Mouse (Mus musculus) intestine, embryonic 14.5 days (tissue): ENCODE measurements at regions not wholly inside any gene's neighbourhood (a gene's known extent, or its start where the extent isn't known, plus 50 kb on each side); places are given as distances from the start of the nearest gene placed in this dataset.

Experiments
- ATAC-seq: fragments of 200-750 bp; cut with Nextera tagmentation; replicated peaks from 2 replicates; pipeline ENCODE4 v1.8.0; 2017; ENCODE audit warnings: low read depth, moderate number of reproducible peaks, moderate TSS enrichment, moderate library complexity; ENCODE audit not compliant: low FRiP score, low TSS enrichment
- DNase-seq: peaks from one replicate; pipeline ENCODE4 v3.0.0-alpha.2; 2018; ENCODE audit warnings: low spot score
- H3K27ac ChIP-seq: fragments of 300-500 bp; sonication (generic); 2 replicates; pipeline ENCODE4 v1.5.1; 2014; ENCODE audit warnings: low read depth, mild to moderate bottlenecking, control low read depth
- H3K27me3 ChIP-seq: fragments of 300-500 bp; sonication (generic); replicated peaks from 2 replicates; pipeline ENCODE4 v1.6.1; 2014; ENCODE audit warnings: low read length, control low read depth; ENCODE audit not compliant: control insufficient read depth, insufficient read depth
- H3K36me3 ChIP-seq: fragments of 300-500 bp; sonication (generic); 2 replicates; pipeline ENCODE4 v1.6.1; 2014; ENCODE audit warnings: low read length, control low read depth; ENCODE audit not compliant: control insufficient read depth, insufficient read depth
- H3K4me1 ChIP-seq: fragments of 300-500 bp; sonication (generic); replicated peaks from 2 replicates; pipeline ENCODE4 v1.6.1; 2014; ENCODE audit warnings: low read length, control low read depth, mixed read lengths; ENCODE audit not compliant: control insufficient read depth, insufficient read depth
- H3K4me2 ChIP-seq: fragments of 300-500 bp; sonication (generic); 2 replicates; pipeline ENCODE4 v1.6.1; 2014; ENCODE audit warnings: low read length
- H3K4me3 ChIP-seq: fragments of 300-500 bp; sonication (generic); 2 replicates; pipeline ENCODE4 v1.5.1; 2014; ENCODE audit warnings: low read depth, low read length, control low read depth, mixed read lengths
- H3K9ac ChIP-seq: fragments of 300-500 bp; sonication (generic); 2 replicates; pipeline ENCODE4 v1.6.1; 2014; ENCODE audit warnings: mild to moderate bottlenecking, low read length
- H3K9me3 ChIP-seq: fragments of 300-500 bp; sonication (generic); 2 replicates; pipeline ENCODE4 v1.6.1; 2016; ENCODE audit warnings: low read length, control low read depth; ENCODE audit not compliant: control insufficient read depth
- WGBS: fragments of 180-500 bp; shearing (Covaris S2); extraction: QIAGEN DNeasy Blood & Tissue Kit; methylation state at CpG from one replicate; pipeline ENCODE4 v1.1.7; 2014; 5-methylcytosine and 5-hydroxymethylcytosine counted together

- no peaks in the 10 kb centered on the region for H3K36me3 ChIP-seq
- 55% methylated on average over 4 of the region's 4 CpGs for WGBS
- no peaks in the 10 kb centered on the region for H3K4me1 ChIP-seq
- no peak for ATAC-seq
- H3K9me3 ChIP-seq = no peaks in the 10 kb centered on the region
- H3K4me3 ChIP-seq = no peak overlapping the region
- no peak overlapping the region for H3K4me2 ChIP-seq
- no peak overlapping the region for H3K9ac ChIP-seq
- no peak overlapping the region for H3K27ac ChIP-seq
- DNase-seq = no peak
- H3K27me3 ChIP-seq = no peaks in the 10 kb centered on the region
Observed at GRCm38 (mm10) chr4:153559568-153559967, 77.0 kb upstream of the Ajap1 start.

- Histone ChIP-seq H3K9ac (no peak overlapping the region), H3K27me3 (no peaks in the 10 kb centered on the region), H3K27ac (no peak overlapping the region), H3K4me2 (no peak overlapping the region), H3K4me1 (no peaks in the 10 kb centered on the region), H3K36me3 (no peaks in the 10 kb centered on the region), H3K4me3 (no peak overlapping the region), H3K9me3 (no peaks in the 10 kb centered on the region)
- WGBS = 52% methylated on average over 11 of the region's 11 CpGs
- ATAC-seq (no peak), DNase-seq (no peak)
Observed at GRCm38 (mm10) chr4:153560193-153560592, 77.6 kb upstream of the Ajap1 start.

GRCm38 (mm10) chr4:153560956-153561355 lies 78.3 kb upstream of the Ajap1 start:
- Histone ChIP-seq H3K27ac (no peak overlapping the region), H3K4me2 (no peak overlapping the region), H3K27me3 (no peaks in the 10 kb centered on the region), H3K9me3 (no peaks in the 10 kb centered on the region), H3K9ac (no peak overlapping the region), H3K36me3 (no peaks in the 10 kb centered on the region), H3K4me3 (no peak overlapping the region), H3K4me1 (no peaks in the 10 kb centered on the region)
- no peak for DNase-seq
- WGBS = 24% methylated on average over 6 of the region's 6 CpGs
- no peak for ATAC-seq

GRCm38 (mm10) chr4:153561991-153562390 lies 79.4 kb upstream of the Ajap1 start:
- no peaks in the 10 kb centered on the region for H3K4me1 ChIP-seq
- H3K27ac ChIP-seq = no peak overlapping the region
- WGBS = 87% methylated on average over 3 of the region's 3 CpGs
- H3K4me3 ChIP-seq = no peak overlapping the region
- no peak overlapping the region for H3K4me2 ChIP-seq
- no peaks in the 10 kb centered on the region for H3K9me3 ChIP-seq
- no peaks in the 10 kb centered on the region for H3K27me3 ChIP-seq
- DNase-seq (no peak), ATAC-seq (no peak)
- H3K9ac ChIP-seq = no peak overlapping the region
- H3K36me3 ChIP-seq = no peaks in the 10 kb centered on the region

- DNase-seq (no peak), ATAC-seq (no peak)
- 33% methylated on average over 2 of the region's 2 CpGs for WGBS
- no peaks in the 10 kb centered on the region for H3K4me1 ChIP-seq
- H3K4me3 ChIP-seq = no peak overlapping the region
- no peak overlapping the region for H3K9ac ChIP-seq
- no peak overlapping the region for H3K4me2 ChIP-seq
- no peaks in the 10 kb centered on the region for H3K36me3 ChIP-seq
- no peaks in the 10 kb centered on the region for H3K27me3 ChIP-seq
- no peak overlapping the region for H3K27ac ChIP-seq
- no peaks in the 10 kb centered on the region for H3K9me3 ChIP-seq
Observed at GRCm38 (mm10) chr4:153567329-153567973, 84.8 kb upstream of the Ajap1 start.

- Histone ChIP-seq H3K36me3 (no peaks in the 10 kb centered on the region), H3K27ac (no peak overlapping the region), H3K4me3 (no peak overlapping the region), H3K9me3 (no peaks in the 10 kb centered on the region), H3K4me1 (no peaks in the 10 kb centered on the region), H3K9ac (no peak overlapping the region), H3K27me3 (no peaks in the 10 kb centered on the region), H3K4me2 (no peak overlapping the region)
- ATAC-seq (no peak), DNase-seq (no peak)
- WGBS = 49% methylated on average over 9 of the region's 9 CpGs
Observed at GRCm38 (mm10) chr4:153573180-153573769, 90.7 kb upstream of the Ajap1 start.

GRCm38 (mm10) chr4:153593291-153593690 lies 110.7 kb upstream of the Ajap1 start:
- H3K9ac ChIP-seq = no peak overlapping the region
- ATAC-seq = no peak
- no peaks in the 10 kb centered on the region for H3K36me3 ChIP-seq
- H3K4me1 ChIP-seq = no peaks in the 10 kb centered on the region
- DNase-seq = no peak
- no peaks in the 10 kb centered on the region for H3K9me3 ChIP-seq
- H3K27me3 ChIP-seq = no peaks in the 10 kb centered on the region
- H3K4me3 ChIP-seq = no peak overlapping the region
- H3K27ac ChIP-seq = no peak overlapping the region
- 40% methylated on average over 11 of the region's 11 CpGs for WGBS
- H3K4me2 ChIP-seq = no peak overlapping the region

GRCm38 (mm10) chr4:153599794-153600370 lies 117.3 kb upstream of the Ajap1 start:
- ATAC-seq (no peak), DNase-seq (no peak)
- H3K4me1 ChIP-seq = no peaks in the 10 kb centered on the region
- H3K27me3 ChIP-seq = no peaks in the 10 kb centered on the region
- H3K4me2 ChIP-seq = no peak overlapping the region
- H3K27ac ChIP-seq = no peak overlapping the region
- no peak overlapping the region for H3K4me3 ChIP-seq
- H3K9me3 ChIP-seq = no peaks in the 10 kb centered on the region
- 52% methylated on average over 11 of the region's 11 CpGs for WGBS
- no peaks in the 10 kb centered on the region for H3K36me3 ChIP-seq
- no peak overlapping the region for H3K9ac ChIP-seq

GRCm38 (mm10) chr4:153602496-153602895 lies 119.9 kb upstream of the Ajap1 start:
- ATAC-seq (no peak), DNase-seq (no peak)
- Histone ChIP-seq H3K27me3 (no peaks in the 10 kb centered on the region), H3K36me3 (no peaks in the 10 kb centered on the region), H3K4me2 (no peak overlapping the region), H3K27ac (no peak overlapping the region), H3K4me1 (no peaks in the 10 kb centered on the region), H3K9ac (no peak overlapping the region), H3K9me3 (no peaks in the 10 kb centered on the region), H3K4me3 (no peak overlapping the region)
- 86% methylated on average over 4 of the region's 4 CpGs for WGBS
